Mouse (Mus musculus): Measurements from ENCODE around the gene Tyms. TPM values are rescaled to one million over a fixed set of nuclear protein-coding genes. Genes with fewer than 3 reads are reported as not detected.

The Tyms gene
- 12.6 TPM for polyA plus RNA-seq (2017; shearing (Covaris generic))

GRCm38 (mm10) chr5:30072825-30073821 lies at the start of gene Tyms:
TSS of gene Tyms (minus strand) at chr5:30073617.

GRCm38 (mm10) chr5:30105668-30106300 lies 32.4 kb upstream of the Tyms start, which contains the start of gene 3110082J24Rik:
TSS of gene 3110082J24Rik (minus strand) at chr5:30106086.

GRCm38 (mm10) chr5:30104841-30105667 lies 31.6 kb upstream of the Tyms start, which contains the start of gene Garem2:
TSS of gene Garem2 (plus strand) at chr5:30105161.

DNA sequence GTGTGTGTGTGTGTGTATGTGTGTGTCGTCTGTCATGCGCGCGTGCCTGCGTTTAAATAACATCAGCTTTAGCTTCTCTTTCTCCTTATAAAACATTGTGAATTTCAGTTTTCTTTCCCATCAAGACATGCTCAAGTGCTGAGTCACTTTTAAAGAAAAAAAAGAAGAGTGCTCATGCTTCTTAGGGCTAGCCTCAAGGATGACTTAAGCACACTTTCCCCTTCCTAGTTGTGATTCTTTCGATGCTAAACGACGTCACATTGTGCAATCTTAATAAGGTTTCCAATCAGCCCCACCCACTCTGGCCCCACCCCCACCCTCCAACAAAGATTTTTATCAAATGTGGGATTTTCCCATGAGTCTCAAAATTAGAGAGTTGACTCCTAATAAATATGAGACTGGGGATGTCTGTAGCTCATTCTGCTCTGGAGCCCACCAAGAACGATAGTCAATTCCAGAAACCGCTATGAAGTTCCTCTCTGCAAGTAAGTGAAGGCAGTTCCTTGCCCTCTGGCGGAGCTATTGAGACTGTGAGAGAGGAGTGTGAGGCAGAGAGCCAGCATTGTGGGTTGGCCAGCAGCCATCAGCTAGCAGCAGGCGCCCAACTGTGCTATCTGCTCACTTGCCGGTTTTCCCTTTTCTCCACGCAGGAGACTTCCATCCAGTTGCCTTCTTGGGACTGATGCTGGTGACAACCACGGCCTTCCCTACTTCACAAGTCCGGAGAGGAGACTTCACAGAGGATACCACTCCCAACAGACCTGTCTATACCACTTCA lies 60.5 kb downstream of the Tyms start, which contains the start of gene Il6:
TSS of gene Il6 (plus strand) at position 389 of the 778 bp plus-strand sequence.

Other genes with a start within 250 kb of the Tyms start
- 0.59 TPM for gene Il6, start 60.5 kb downstream of the Tyms start, polyA plus RNA-seq (2017; shearing (Covaris generic))
- gene Garem2, start 31.5 kb upstream of the Tyms start, polyA plus RNA-seq (2017; shearing (Covaris generic)), result 0.26 TPM
- not detected for gene 3110082J24Rik, start 32.5 kb upstream of the Tyms start, polyA plus RNA-seq (2017; shearing (Covaris generic))
- 63.7 TPM for gene Hadha, start 81.5 kb upstream of the Tyms start, polyA plus RNA-seq (2017; shearing (Covaris generic))
- gene Hadhb, start 81.6 kb upstream of the Tyms start, polyA plus RNA-seq (2017; shearing (Covaris generic)), result 208 TPM
- gene Adgrf3, start 132.1 kb upstream of the Tyms start, polyA plus RNA-seq (2017; shearing (Covaris generic)), result not detected
- gene Selenoi, start 159.0 kb upstream of the Tyms start, polyA plus RNA-seq (2017; shearing (Covaris generic)), result 21.2 TPM
- 3.0 TPM for gene Drc1, start 207.8 kb upstream of the Tyms start, polyA plus RNA-seq (2017; shearing (Covaris generic))

Data from effector memory CD4-positive, alpha-beta T cell, adult 7 months (primary cell).